Mouse (Mus musculus) C2C12 (cell line): ENCODE measurements around the gene Best3. TPM values are rescaled to one million over a fixed set of nuclear protein-coding genes. Genes with fewer than 3 reads are reported as not detected.
A peak's percentile ranks its signal among the peaks of the same experiment; 100 is the strongest.

ENCODE experiments used
- H3K27me3 ChIP-seq: one replicate; pipeline ENCODE4 v1.6.1; 2011; ENCODE audit not compliant: control insufficient read depth, insufficient read depth, insufficient read length
- H3K36me3 ChIP-seq: one replicate; pipeline ENCODE4 v1.6.1; 2011; ENCODE audit not compliant: control insufficient read depth, insufficient read depth
- H3K4me3 ChIP-seq: one replicate; pipeline ENCODE4 v1.5.1; 2011; ENCODE audit warnings: mild to moderate bottlenecking, control low read depth; ENCODE audit not compliant: poor library complexity, insufficient read depth, severe bottlenecking
- H3K79me2 ChIP-seq: one replicate; pipeline ENCODE4 v1.6.1; 2011; ENCODE audit not compliant: control insufficient read depth, insufficient read depth
- H3K79me3 ChIP-seq: one replicate; pipeline ENCODE4 v1.6.1; 2011; ENCODE audit warnings: low read depth, control low read depth
- H3ac ChIP-seq: one replicate; pipeline ENCODE3; 2011; ENCODE audit warnings: low read depth; ENCODE audit not compliant: control insufficient read depth, insufficient read length
- CEBPB ChIP-seq: IDR thresholded peaks from one replicate; pipeline ENCODE4 v1.6.1; 2011; ENCODE audit warnings: low read depth, mild to moderate bottlenecking, control low read depth, moderate library complexity
- CTCF ChIP-seq: IDR thresholded peaks from one replicate; pipeline ENCODE4 v1.5.1; 2011; ENCODE audit not compliant: control insufficient read depth, insufficient read depth, insufficient read length
- FOSL1 ChIP-seq: IDR thresholded peaks from one replicate; pipeline ENCODE4 v1.8.0; 2011; ENCODE audit warnings: mild to moderate bottlenecking, low read length; ENCODE audit not compliant: poor library complexity, insufficient read depth, severe bottlenecking
- MAX ChIP-seq: IDR thresholded peaks from one replicate; pipeline ENCODE4 v1.6.1; 2011; ENCODE audit warnings: mild to moderate bottlenecking, control low read depth
- MYOD1 ChIP-seq: IDR thresholded peaks from one replicate; pipeline ENCODE4 v1.6.1; 2011; ENCODE audit warnings: low read depth; ENCODE audit not compliant: control insufficient read depth, insufficient read length
- MYOG ChIP-seq: IDR thresholded peaks from one replicate; pipeline ENCODE4 v1.6.1; 2011; ENCODE audit not compliant: control insufficient read depth, insufficient read length; ENCODE audit errors: extremely low read depth
- USF1 ChIP-seq: IDR thresholded peaks from one replicate; pipeline ENCODE4 v1.6.1; 2011; ENCODE audit warnings: low read depth, mild to moderate bottlenecking, control low read depth, moderate library complexity
- polyA plus RNA-seq: library from polyadenylated mRNA; unstranded; fragments of >200 nt; fragmentation: generic; extraction: Trizol; gene quantifications from one replicate; pipeline ENCODE4 v1.2.1, GENCODE M21; 2012; ENCODE audit warnings: missing spikeins

Gene Best3
- polyA plus RNA-seq, 1 experiment = 0.09 TPM

- Histone ChIP-seq H3K27me3 (no peaks in the 10 kb centered on the region), H3ac (no peak overlapping the region), H3K36me3 (no peaks in the 10 kb centered on the region), H3K79me3 (no peaks in the 10 kb centered on the region), H3K4me3 (no peak overlapping the region), H3K79me2 (no peaks in the 10 kb centered on the region)
- TF ChIP-seq MYOD1 = peak; percentile 78
- TF ChIP-seq MAX = peak; percentile 84
- TF ChIP-seq CTCF = no peak
- peak; percentile 76 for TF ChIP-seq FOSL1
Observed at GRCm38 (mm10) chr10:116996236-116996600, 10.1 kb downstream of the Best3 start.

- TF ChIP-seq USF1 = no peak
- Histone ChIP-seq H3K4me3 (no peak overlapping the region), H3ac (no peak overlapping the region)
Observed at GRCm38 (mm10) chr10:116998716-116999455, 12.8 kb downstream of the Best3 start.

GRCm38 (mm10) chr10:117000975-117001374 is 14.9 kb downstream of the Best3 start:
- Histone ChIP-seq H3K79me3 (no peaks in the 10 kb centered on the region), H3ac (no peak overlapping the region), H3K27me3 (no peaks in the 10 kb centered on the region), H3K4me3 (no peak overlapping the region), H3K36me3 (no peaks in the 10 kb centered on the region), H3K79me2 (no peaks in the 10 kb centered on the region)
- TF ChIP-seq MYOG = no peak
- no peak for TF ChIP-seq MAX
- no peak for TF ChIP-seq USF1
- no peak for TF ChIP-seq CTCF
- no peak for TF ChIP-seq CEBPB
- no peak for TF ChIP-seq MYOD1
- TF ChIP-seq FOSL1 = no peak

More at GRCm38 (mm10) chr10:116998716-116999455, 12.8 kb downstream of the Best3 start:
- Histone ChIP-seq H3K27me3 (no peaks in the 10 kb centered on the region), H3K79me2 (no peaks in the 10 kb centered on the region), H3K79me3 (no peaks in the 10 kb centered on the region), H3K36me3 (no peaks in the 10 kb centered on the region)

- no peak overlapping the region for H3ac ChIP-seq
Observed at GRCm38 (mm10) chr10:117004695-117005094, 18.6 kb downstream of the Best3 start.

GRCm38 (mm10) chr10:117005707-117006464 is 19.8 kb downstream of the Best3 start:
- Histone ChIP-seq H3K79me2 (no peaks in the 10 kb centered on the region), H3K4me3 (no peak overlapping the region), H3K36me3 (no peaks in the 10 kb centered on the region), H3K79me3 (no peaks in the 10 kb centered on the region), H3K27me3 (no peaks in the 10 kb centered on the region), H3ac (no peak overlapping the region)
- no peak for TF ChIP-seq MYOD1
- no peak for TF ChIP-seq CEBPB
- no peak for TF ChIP-seq FOSL1
- no peak for TF ChIP-seq CTCF
- TF ChIP-seq USF1 = no peak
- TF ChIP-seq MYOG = no peak
- TF ChIP-seq MAX = no peak

More at GRCm38 (mm10) chr10:117004695-117005094, 18.6 kb downstream of the Best3 start:
- Histone ChIP-seq H3K79me2 (no peaks in the 10 kb centered on the region), H3K36me3 (no peaks in the 10 kb centered on the region), H3K4me3 (no peak overlapping the region), H3K27me3 (no peaks in the 10 kb centered on the region), H3K79me3 (no peaks in the 10 kb centered on the region)
- TF ChIP-seq FOSL1 (no peak), CTCF (no peak), USF1 (no peak), MYOG (no peak), MYOD1 (no peak), MAX (no peak), CEBPB (no peak)
